In genomic region chr16:4963346-4963745, GRCm38 (mm10) we compare ENCODE assay signal across 1 mouse cellular context.
TF ChIP-seq lines count a peak whose summit lies in the region.

No protein-coding gene starts in this region.

TF ChIP-seq in MEL, 35 proteins besides CTCF, POLR2A, EP300 and RAD21:
- no peak for TF ChIP-seq MYB (IDR thresholded peaks at IDR 0.05; ENCODE audit: low read depth, low read length)
- TF ChIP-seq MAX (IDR thresholded peaks at IDR 0.05; ENCODE audit: low read length) = peak; percentile 40; the same call in 1 of the 2 replicates
